Mouse (Mus musculus) stomach, postnatal 0 days (tissue): ENCODE measurements around the gene Impg2. TPM values are rescaled to one million over a fixed set of nuclear protein-coding genes. Genes with fewer than 3 reads are reported as not detected.

Experiments
- ATAC-seq: fragments of 200-750 bp; cut with Nextera tagmentation; 2 replicates; pipeline ENCODE4 v1.8.0; 2017; ENCODE audit not compliant: low FRiP score, low TSS enrichment
- DNase-seq: peaks from one replicate; pipeline ENCODE4 v3.0.0-alpha.2; 2016; ENCODE audit warnings: low spot score
- H3K27ac ChIP-seq: fragments of 300-500 bp; sonication (generic); replicated peaks from 2 replicates; pipeline ENCODE4 v1.5.1; 2014; ENCODE audit warnings: mild to moderate bottlenecking, control low read depth
- H3K27me3 ChIP-seq: fragments of 300-500 bp; sonication (generic); 2 replicates; pipeline ENCODE4 v1.6.1; 2014; ENCODE audit warnings: low read length; ENCODE audit not compliant: control insufficient read depth, insufficient read depth
- H3K36me3 ChIP-seq: fragments of 300-500 bp; sonication (generic); 2 replicates; pipeline ENCODE4 v1.6.1; 2014; ENCODE audit warnings: low read length, mixed read lengths; ENCODE audit not compliant: control insufficient read depth, insufficient read depth
- H3K4me1 ChIP-seq: fragments of 300-500 bp; sonication (generic); replicated peaks from 2 replicates; pipeline ENCODE4 v1.6.1; 2014; ENCODE audit warnings: antibody characterized with exemption; ENCODE audit not compliant: control insufficient read depth, insufficient read depth
- H3K4me2 ChIP-seq: fragments of 300-500 bp; sonication (generic); replicated peaks from 2 replicates; pipeline ENCODE4 v1.6.1; 2014; ENCODE audit warnings: low read depth, mild to moderate bottlenecking, control low read depth, moderate library complexity
- H3K4me3 ChIP-seq: fragments of 300-500 bp; sonication (generic); 2 replicates; pipeline ENCODE4 v1.5.1; 2014; ENCODE audit warnings: low read depth, low read length, control low read depth
- H3K9ac ChIP-seq: fragments of 300-500 bp; sonication (generic); 2 replicates; pipeline ENCODE4 v1.6.1; 2014; ENCODE audit warnings: mild to moderate bottlenecking, low read length, control low read depth, mixed read lengths
- H3K9me3 ChIP-seq: fragments of 300-500 bp; sonication (generic); 2 replicates; pipeline ENCODE4 v1.6.1; 2016; ENCODE audit warnings: low read length; ENCODE audit not compliant: control insufficient read depth
- CTCF ChIP-seq: IDR thresholded peaks from 2 replicates; pipeline ENCODE4 v1.5.1; 2016; ENCODE audit warnings: antibody characterized with exemption, low read depth, mild to moderate bottlenecking, moderate library complexity
- EP300 ChIP-seq: optimal IDR thresholded peaks from 2 replicates; pipeline ENCODE3; 2016; ENCODE audit warnings: antibody characterized with exemption
- WGBS: fragments of 180-500 bp; shearing (Covaris S2); extraction: QIAGEN DNeasy Blood & Tissue Kit; methylation state at CpG from one replicate; pipeline ENCODE4 v1.1.7; 2014; 5-methylcytosine and 5-hydroxymethylcytosine counted together
- polyA plus RNA-seq: library from polyadenylated mRNA; unstranded; fragments of >200 nt; fragmentation: Nextera tagmentation; extraction: Ambion mirVana; gene quantifications from 2 replicates; pipeline ENCODE4 v1.2.1, GENCODE M21; 2015

Impg2 gene
- polyA plus RNA-seq, 1 experiment from 2014 or later = 0.40 TPM

DNA sequence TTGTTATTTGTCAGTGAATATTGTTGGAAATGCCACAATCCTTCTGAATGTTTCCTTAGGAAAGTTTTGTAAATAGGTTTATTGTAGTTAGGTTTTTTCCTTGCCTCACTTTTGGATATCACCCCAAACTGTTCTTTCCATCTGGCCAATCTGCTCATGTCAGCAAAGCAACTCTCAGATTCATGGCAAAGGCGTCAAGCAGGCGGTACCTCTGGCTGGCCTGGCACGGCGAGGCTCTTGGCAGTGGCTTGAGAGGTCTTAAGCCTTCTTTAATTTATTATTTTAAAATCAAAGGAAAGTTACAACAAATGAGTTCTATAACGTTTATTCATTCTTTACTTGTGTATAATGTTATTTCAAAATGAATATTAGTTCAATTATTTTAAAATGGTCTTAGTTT is 82.0 kb downstream of the Impg2 start:
- no peak overlapping the region for H3K4me3 ChIP-seq
- DNase-seq (no peak), ATAC-seq (no peak)
- H3K27me3 ChIP-seq = no peaks in the 10 kb centered on the region
- WGBS = 41% methylated on average over 5 of the region's 5 CpGs
- no peaks in the 10 kb centered on the region for H3K36me3 ChIP-seq
- H3K9me3 ChIP-seq = no peaks in the 10 kb centered on the region
- TF ChIP-seq CTCF (no peak), EP300 (no peak)
- H3K4me1 ChIP-seq = no peaks in the 10 kb centered on the region
- no peak overlapping the region for H3K4me2 ChIP-seq
- no peak overlapping the region for H3K27ac ChIP-seq
- no peak overlapping the region for H3K9ac ChIP-seq

DNA sequence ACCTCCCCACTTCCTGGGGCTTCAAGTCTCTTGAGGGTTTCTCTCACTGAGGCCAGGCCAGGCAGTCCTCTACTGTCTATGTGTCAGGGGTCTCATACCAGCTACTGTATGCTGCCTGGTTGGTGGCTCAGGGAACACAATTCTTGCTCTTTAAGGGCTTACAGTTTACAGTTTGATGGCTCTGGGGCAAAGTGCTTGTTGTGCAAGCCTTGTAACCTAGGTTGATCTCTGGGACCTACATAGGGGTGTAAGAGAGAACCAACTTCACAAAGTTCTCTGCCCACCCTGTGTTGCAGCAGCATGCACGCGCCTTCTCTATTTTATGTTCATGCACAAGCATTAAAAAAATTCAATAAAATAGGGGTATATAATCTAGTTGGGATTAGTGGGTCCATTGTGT is 82.9 kb downstream of the Impg2 start:
- Histone ChIP-seq H3K27ac (no peak overlapping the region), H3K9ac (no peak overlapping the region), H3K36me3 (no peaks in the 10 kb centered on the region), H3K4me1 (no peaks in the 10 kb centered on the region), H3K9me3 (no peaks in the 10 kb centered on the region), H3K4me2 (no peak overlapping the region), H3K27me3 (no peaks in the 10 kb centered on the region), H3K4me3 (no peak overlapping the region)
- ATAC-seq = no peak
- DNase-seq = no peak
- TF ChIP-seq EP300 (no peak), CTCF (no peak)
- WGBS = 97% methylated on average over 2 of the region's 2 CpGs

DNA sequence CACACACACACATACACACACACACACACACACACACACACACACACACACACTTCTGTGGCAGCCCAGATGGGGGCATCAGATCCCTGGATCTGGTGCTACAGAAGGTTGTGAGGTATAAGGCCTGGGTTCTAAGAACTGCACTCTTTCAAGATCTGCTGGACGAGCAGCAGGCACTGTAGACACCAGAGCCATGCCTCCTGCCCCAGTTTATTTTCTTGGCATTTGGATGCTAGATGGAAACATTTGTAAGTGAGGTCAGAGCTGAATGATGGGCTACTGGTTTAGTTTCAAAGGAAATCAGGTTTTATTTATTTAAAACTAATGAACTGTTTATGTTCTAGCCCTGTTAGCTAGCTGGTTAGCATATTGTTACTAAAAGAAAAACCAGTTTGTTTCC is 90.8 kb downstream of the Impg2 start:
- WGBS = 47% methylated on average over 1 of the region's 1 CpGs
- H3K36me3 ChIP-seq = no peaks in the 10 kb centered on the region
- DNase-seq = no peak
- H3K4me3 ChIP-seq = no peak overlapping the region
- no peak for ATAC-seq
- no peak overlapping the region for H3K27ac ChIP-seq
- H3K9me3 ChIP-seq = no peaks in the 10 kb centered on the region
- H3K9ac ChIP-seq = no peak overlapping the region
- no peaks in the 10 kb centered on the region for H3K4me1 ChIP-seq
- TF ChIP-seq CTCF (peak; percentile 44), EP300 (no peak)
- H3K4me2 ChIP-seq = no peak overlapping the region
- no peaks in the 10 kb centered on the region for H3K27me3 ChIP-seq

- TF ChIP-seq CTCF (no peak), EP300 (no peak)
- peak; percentile 64; the same call in 1 of the 2 replicates for ATAC-seq
- DNase-seq = no peak
- H3K4me2 ChIP-seq = no peak overlapping the region
- WGBS = 42% methylated on average over 3 of the region's 3 CpGs
- H3K4me1 ChIP-seq = no peaks in the 10 kb centered on the region
- H3K9ac ChIP-seq = no peak overlapping the region
- no peaks in the 10 kb centered on the region for H3K9me3 ChIP-seq
- H3K27me3 ChIP-seq = no peaks in the 10 kb centered on the region
- no peak overlapping the region for H3K27ac ChIP-seq
- no peak overlapping the region for H3K4me3 ChIP-seq
- no peaks in the 10 kb centered on the region for H3K36me3 ChIP-seq
These were observed 92.0 kb downstream of the Impg2 start for GRCm38 (mm10) chr16:56295888-56296648.

GRCm38 (mm10) chr16:56298248-56298647 is 94.1 kb downstream of the Impg2 start:
- DNase-seq (no peak), ATAC-seq (no peak)
- 67% methylated on average over 6 of the region's 6 CpGs for WGBS
- no peak overlapping the region for H3K4me2 ChIP-seq
- H3K27me3 ChIP-seq = no peaks in the 10 kb centered on the region
- H3K27ac ChIP-seq = no peak overlapping the region
- H3K36me3 ChIP-seq = no peaks in the 10 kb centered on the region
- no peak overlapping the region for H3K4me3 ChIP-seq
- no peaks in the 10 kb centered on the region for H3K4me1 ChIP-seq
- no peak overlapping the region for H3K9ac ChIP-seq
- H3K9me3 ChIP-seq = no peaks in the 10 kb centered on the region
- TF ChIP-seq CTCF = no peak
- no peak for TF ChIP-seq EP300

DNA sequence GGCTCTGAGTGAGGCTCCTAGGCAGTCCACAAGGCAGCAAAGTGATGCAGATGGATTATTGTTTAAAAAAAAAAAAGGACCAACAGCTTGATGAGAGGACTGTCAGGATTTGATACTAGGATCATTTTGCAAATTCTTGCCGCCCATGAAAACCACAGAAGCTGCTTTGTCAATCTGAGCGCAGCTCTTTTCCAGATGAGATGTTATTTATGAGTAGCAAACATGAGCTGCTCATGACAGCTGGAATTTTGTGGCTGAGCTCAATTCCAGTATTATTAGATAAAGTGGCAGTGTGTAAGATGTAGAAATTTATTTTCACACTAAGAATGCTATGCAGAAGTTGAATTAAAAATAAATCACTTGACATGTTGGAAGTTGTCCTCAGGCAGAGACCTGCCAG is 94.7 kb downstream of the Impg2 start:
- H3K27ac ChIP-seq = no peak overlapping the region
- no peaks in the 10 kb centered on the region for H3K27me3 ChIP-seq
- H3K36me3 ChIP-seq = no peaks in the 10 kb centered on the region
- no peak overlapping the region for H3K9ac ChIP-seq
- DNase-seq (no peak), ATAC-seq (no peak)
- H3K9me3 ChIP-seq = no peaks in the 10 kb centered on the region
- WGBS = 46% methylated on average over 2 of the region's 2 CpGs
- no peaks in the 10 kb centered on the region for H3K4me1 ChIP-seq
- no peak overlapping the region for H3K4me2 ChIP-seq
- no peak overlapping the region for H3K4me3 ChIP-seq
- no peak for TF ChIP-seq CTCF
- TF ChIP-seq EP300 = no peak
